Mouse (Mus musculus) lung, postnatal 36 days (tissue): Measurements from ENCODE around the gene Znhit6.

Experiments
- DNase-seq: peaks from one replicate; pipeline ENCODE4 v3.0.0; 2022; ENCODE audit warnings: mixed read lengths

Znhit6 gene

GRCm38 (mm10) chr3:145575743-145576481 lies at the start of gene Znhit6:
Gene Znhit6 (plus strand): TSS chr3:145576205.
- DNase-seq: peak; percentile 97

GRCm38 (mm10) chr3:145537870-145538269 lies 38.1 kb upstream of the Znhit6 start:
- no peak for DNase-seq

- no peak for DNase-seq
Observed at GRCm38 (mm10) chr3:145548441-145549415, 27.3 kb upstream of the Znhit6 start.

- DNase-seq: no peak
Observed at GRCm38 (mm10) chr3:145550216-145550615, 25.8 kb upstream of the Znhit6 start.

GRCm38 (mm10) chr3:145554388-145554787 lies 21.6 kb upstream of the Znhit6 start:
- DNase-seq: no peak

GRCm38 (mm10) chr3:145556206-145556605 lies 19.8 kb upstream of the Znhit6 start:
- no peak for DNase-seq

GRCm38 (mm10) chr3:145559675-145560074 lies 16.3 kb upstream of the Znhit6 start:
- DNase-seq: no peak

- no peak for DNase-seq
Observed at GRCm38 (mm10) chr3:145560117-145560516, 15.9 kb upstream of the Znhit6 start.

- no peak for DNase-seq
Observed at GRCm38 (mm10) chr3:145574468-145574867, 1.5 kb upstream of the Znhit6 start.

GRCm38 (mm10) chr3:145575340-145575739 lies 665 bp upstream of the Znhit6 start:
- no peak for DNase-seq

GRCm38 (mm10) chr3:145576482-145576822 lies 447 bp downstream of the Znhit6 start:
- DNase-seq: no peak

GRCm38 (mm10) chr3:145576876-145577275 lies 871 bp downstream of the Znhit6 start:
- DNase-seq: no peak

- no peak for DNase-seq
Observed at GRCm38 (mm10) chr3:145583043-145583442, 7.0 kb downstream of the Znhit6 start.

GRCm38 (mm10) chr3:145583522-145584200 lies 7.7 kb downstream of the Znhit6 start:
- DNase-seq: no peak

- no peak for DNase-seq
Observed at GRCm38 (mm10) chr3:145590562-145590961, 14.6 kb downstream of the Znhit6 start.

- no peak for DNase-seq
Observed at GRCm38 (mm10) chr3:145591841-145592542, 16.0 kb downstream of the Znhit6 start.

- no peak for DNase-seq
Observed at GRCm38 (mm10) chr3:145595354-145595753, 19.3 kb downstream of the Znhit6 start.

GRCm38 (mm10) chr3:145599059-145599458 lies 23.1 kb downstream of the Znhit6 start:
- DNase-seq: no peak

GRCm38 (mm10) chr3:145600801-145601200 lies 24.8 kb downstream of the Znhit6 start:
- no peak for DNase-seq

GRCm38 (mm10) chr3:145601345-145601744 lies 25.3 kb downstream of the Znhit6 start:
- no peak for DNase-seq

- peak; percentile 9 for DNase-seq
Observed at GRCm38 (mm10) chr3:145602410-145603206, 26.6 kb downstream of the Znhit6 start.
